Mouse (Mus musculus): ENCODE data around the gene Cx3cr1.

Gene Cx3cr1

DNA sequence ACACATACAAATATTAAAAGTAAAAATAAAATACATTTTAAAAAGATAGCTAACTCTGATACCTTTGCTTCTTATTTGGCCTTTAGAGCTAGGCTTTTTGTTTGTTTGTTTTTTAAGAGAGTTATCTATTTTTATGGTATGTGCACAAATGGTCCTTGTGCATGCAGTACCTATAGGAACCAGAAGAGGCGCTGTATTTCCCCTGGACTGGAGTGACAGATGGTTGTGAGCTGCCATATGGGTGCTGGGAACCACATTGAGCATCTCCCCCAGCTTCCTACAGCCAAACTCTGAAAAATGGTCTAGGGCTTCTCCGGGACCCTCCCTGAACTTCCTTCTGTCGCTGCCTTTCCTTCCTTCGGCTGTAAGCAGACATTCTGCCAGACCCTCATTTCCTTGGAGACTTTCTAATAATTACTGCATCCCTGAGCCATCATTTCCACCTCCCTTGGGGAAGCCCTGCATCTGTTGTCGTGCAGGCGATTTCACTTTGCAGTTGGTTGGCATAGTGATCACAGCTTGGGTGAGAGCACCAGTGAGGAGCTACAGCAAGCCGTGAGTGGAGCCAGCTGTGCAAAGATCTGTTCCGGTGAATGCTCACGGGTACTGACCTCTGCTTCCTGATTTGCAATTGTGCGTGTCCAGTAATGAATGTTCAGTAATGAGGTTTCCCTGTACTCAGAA is 217.2 kb downstream of the Cx3cr1 start:
- no peak for DNase-seq
